Mouse (Mus musculus): ENCODE measurements around the gene Pmis2.

GRCm38 (mm10) chr7:30719669-30720068, 48.3 kb upstream of the Pmis2 start:
- TF ChIP-seq CTCF (IDR thresholded peaks at IDR 0.05; ENCODE audit: control insufficient read depth, insufficient read depth, low read length): no peak
- no peak for TF ChIP-seq POLR2A (IDR thresholded peaks at IDR 0.05; ENCODE audit: borderline replicate concordance, control insufficient read depth, low read depth, low read length)

Data from bone marrow, adult 2 months (tissue).